Mouse (Mus musculus) lung, postnatal 10 days (tissue): ENCODE measurements at regions not wholly inside any gene's neighbourhood (a gene's known extent, or its start where the extent isn't known, plus 50 kb on each side); places are given as distances from the start of the nearest gene placed in this dataset.

Experiments
- DNase-seq: peaks from one replicate; pipeline ENCODE4 v3.0.0; 2021

GRCm38 (mm10) chr13:116619105-116619504 is 309.6 kb upstream of the Isl1 start:
- no peak for DNase-seq

- no peak for DNase-seq
Observed at GRCm38 (mm10) chr13:116596346-116596745, 286.9 kb upstream of the Isl1 start.

- no peak for DNase-seq
Observed at GRCm38 (mm10) chr13:116595512-116595911, 286.0 kb upstream of the Isl1 start.

GRCm38 (mm10) chr13:116575958-116576335 is 266.5 kb upstream of the Isl1 start:
- DNase-seq: no peak

DNA sequence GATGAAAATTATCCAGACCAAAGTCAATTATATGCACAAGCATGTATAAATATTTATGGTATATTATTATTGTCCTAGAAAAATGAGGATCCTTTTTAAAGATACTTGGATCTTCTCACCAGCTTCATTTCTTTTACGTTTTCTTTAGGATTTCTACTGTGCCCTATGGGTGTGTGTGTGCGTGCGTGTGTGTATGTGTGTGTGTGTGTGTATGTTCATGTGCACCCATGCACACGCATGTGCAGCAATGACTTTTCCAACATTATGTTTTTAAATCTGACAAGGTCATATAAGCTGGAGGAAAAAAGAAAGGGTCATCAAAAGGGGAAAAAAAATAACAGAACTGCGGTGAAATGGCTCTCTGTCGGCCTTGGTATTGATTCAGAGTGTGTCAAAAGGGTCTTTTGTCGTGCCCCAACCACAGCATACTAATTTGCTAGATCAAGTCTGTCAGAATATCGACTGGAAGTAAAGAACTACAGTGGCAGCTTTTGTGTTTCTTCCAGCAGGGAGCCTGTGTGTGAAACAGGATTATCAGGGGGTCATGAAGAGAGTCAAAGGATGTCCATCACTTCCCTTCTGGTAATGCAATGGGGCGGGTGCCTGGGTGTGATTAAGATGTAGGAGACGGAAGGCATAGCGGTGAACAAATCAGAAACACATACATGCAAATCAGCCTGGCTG is 265.9 kb upstream of the Isl1 start:
- no peak for DNase-seq

DNA sequence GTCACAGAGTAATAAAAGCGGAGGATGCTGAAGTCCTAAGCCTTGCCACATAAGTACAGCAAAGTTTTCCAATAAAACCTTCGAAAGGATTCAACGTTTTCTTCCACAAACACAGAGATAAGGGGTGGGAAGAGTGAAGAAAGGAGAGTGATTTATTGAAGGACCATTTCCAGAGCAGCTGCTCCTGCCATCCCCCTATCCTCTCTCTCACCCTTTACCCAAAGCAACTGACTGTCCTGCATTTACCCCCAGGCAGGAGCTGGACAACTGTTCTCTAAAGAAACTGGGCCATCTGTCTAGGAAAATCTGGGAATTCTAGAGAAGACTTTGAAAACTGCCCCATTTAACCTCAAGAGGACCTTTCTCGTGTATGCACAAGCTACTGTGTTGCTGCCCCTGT is 245.6 kb upstream of the Isl1 start:
- DNase-seq: no peak

DNA sequence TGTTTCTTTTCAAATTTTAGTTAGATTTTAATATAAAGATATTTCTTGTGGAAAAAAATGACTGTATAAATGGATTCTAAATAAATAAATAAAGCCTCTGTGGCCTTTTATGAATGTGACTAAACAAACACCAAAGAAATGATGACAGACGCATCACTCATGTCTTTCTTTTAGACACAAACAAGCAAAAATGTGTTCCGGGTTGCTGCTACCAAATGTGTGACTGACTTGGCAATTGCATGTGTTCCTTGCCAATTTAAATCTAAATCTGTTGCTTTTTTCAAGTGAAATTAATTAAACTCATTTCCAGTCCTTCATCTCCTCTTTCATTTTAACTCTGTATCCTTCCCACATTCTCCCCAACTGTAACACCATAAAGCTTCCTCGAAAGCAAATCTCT is 225.7 kb upstream of the Isl1 start:
- no peak for DNase-seq

- no peak for DNase-seq
Observed at GRCm38 (mm10) chr13:116533163-116533562, 223.7 kb upstream of the Isl1 start.

GRCm38 (mm10) chr13:116528289-116528688 is 218.8 kb upstream of the Isl1 start:
- DNase-seq: no peak

- no peak for DNase-seq
Observed at GRCm38 (mm10) chr13:116527037-116527436, 217.5 kb upstream of the Isl1 start.

- no peak for DNase-seq
Observed at GRCm38 (mm10) chr13:116523713-116524303, 214.3 kb upstream of the Isl1 start.

DNA sequence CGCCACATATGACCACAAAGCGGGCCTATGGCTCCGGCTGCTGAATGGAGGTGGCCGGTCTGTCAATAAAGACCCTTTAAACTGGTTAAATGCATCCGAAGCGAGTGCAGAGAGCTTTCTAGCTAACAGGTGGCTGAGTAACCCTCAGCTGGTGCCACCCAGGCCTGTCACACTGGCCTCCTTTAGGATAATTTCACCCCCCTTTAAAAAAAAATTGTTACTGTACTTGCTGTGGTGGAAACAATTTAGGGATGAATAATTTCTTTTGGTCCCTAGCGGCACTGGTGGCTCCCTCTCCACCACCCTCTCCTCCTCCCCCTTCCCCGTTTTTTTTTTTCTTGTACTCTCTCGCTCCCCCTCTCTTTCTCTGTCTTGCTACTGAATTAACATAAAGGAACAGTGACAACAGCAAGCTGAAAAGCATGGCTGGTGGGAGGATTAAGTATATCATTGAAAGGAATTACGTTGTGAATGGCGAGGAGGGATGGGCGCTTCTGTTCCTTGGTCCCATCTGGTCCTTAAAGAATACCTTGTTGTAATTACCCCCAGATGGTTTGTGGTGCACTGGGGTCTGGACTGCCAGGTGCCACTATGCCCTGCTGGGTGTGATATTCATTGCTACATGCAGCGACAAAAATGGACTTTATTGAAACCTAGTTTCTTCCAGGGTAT is 205.3 kb upstream of the Isl1 start:
- DNase-seq: no peak

DNA sequence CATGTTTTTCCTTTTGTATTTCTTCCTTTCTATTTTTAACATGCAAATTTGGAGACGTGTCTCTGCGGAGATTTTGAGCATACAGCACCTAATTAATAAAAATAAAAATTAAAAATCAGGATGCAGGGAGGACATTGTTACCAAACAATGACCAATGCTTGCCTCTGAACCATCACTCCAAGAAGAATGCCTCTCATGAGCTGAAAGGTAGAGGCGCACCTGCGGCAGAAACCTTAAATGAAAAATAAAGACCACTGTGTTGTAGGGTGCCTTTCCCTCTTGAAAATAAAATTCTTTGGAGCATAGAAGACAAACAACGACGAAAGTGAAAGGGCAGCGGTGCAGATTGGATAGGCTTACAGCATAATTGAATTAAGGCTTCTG is 204.8 kb upstream of the Isl1 start:
- DNase-seq: no peak

GRCm38 (mm10) chr13:116512398-116512797 is 202.9 kb upstream of the Isl1 start:
- no peak for DNase-seq

GRCm38 (mm10) chr13:116508213-116508811 is 198.8 kb upstream of the Isl1 start:
- no peak for DNase-seq

DNA sequence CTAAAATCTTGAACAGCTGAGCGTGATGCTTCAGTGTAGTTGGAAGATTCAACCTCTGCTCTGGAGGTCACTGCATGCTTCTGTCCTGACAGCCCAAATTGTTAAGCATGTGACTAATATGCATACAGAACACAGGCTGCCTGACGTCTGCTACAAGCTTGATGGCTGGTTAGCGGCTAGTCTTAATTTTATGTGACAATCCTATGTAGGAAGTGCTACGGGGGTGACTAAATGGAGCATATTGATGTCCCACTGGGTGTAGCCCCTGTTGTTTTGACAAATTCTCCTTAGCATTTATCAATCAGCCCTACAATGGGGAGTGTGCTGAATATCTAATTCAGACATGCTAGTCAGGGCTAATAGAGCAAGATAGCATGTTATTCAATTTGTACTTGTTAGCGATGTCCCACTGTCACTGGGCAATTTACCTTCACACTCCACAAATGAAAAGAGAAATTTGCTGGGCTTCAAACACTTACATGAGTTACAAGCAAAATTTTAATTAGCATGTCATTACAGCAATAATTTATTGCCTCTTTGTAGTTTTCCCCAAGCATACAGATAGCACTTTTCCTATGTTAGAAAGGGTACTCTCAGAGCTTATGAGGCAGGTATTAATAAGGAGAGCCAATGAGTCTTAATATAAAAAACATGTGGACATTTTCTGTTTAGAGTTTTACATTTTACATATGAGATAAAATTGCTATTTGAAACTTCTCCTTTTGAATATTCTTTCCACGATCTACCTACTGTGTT is 188.3 kb upstream of the Isl1 start:
- no peak for DNase-seq

DNA sequence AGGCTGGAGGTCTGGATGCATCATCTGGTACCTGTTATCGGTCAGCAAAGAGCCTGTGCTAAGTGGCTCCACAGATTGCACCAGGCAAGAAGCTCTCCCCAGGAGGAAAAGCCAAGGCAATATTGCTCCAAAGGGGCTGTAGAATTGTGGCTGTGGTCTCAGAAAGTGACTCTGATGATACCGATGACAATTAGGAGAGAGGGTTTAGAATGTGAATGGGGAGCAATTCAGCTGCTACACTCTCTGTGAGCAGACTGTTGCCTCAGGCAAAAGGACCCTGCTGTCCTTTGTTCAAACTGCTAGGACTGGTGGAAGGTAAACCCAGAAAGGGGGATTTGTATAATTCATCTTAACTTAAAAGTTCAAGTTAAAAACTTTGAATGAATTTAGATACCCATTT is 186.2 kb upstream of the Isl1 start:
- DNase-seq: no peak

GRCm38 (mm10) chr13:116489420-116489819 is 179.9 kb upstream of the Isl1 start:
- DNase-seq: no peak

DNA sequence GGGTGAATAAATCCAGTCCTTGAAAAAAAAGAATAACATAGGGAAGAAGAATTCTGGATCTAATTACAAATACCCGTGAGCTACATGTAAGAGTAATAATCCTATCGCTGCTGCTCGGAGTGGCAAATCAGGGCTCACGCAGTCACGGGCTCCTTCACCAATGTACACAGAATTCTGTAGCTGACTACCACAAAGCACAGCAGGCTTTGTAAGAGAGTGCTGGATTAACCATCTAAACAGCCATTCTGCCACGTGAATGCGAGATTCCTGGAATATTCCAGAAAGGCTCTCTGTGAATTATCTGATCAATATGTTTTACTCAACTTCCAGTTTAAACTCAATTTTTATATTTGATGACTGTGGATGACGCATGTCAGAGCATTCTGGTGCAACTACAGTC is 165.1 kb upstream of the Isl1 start:
- DNase-seq: no peak

DNA sequence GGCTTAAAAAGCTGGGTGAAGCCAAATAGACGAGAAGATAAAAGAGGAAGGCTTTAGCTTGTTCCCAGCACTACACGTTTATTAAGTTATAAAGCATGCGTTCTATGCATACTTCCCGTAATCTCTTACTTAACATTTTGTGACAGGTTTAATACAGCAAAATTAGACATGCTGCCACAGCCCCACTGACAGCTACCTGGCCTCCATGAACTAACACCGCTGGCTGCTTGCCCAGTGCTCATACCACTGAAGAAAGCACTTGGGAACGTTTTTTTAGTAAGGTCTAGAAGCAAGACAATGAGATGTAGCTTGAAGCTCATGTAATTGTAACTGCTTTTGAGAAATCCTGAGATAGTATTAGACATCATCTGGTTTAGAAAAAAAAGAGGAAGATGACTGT is 152.3 kb upstream of the Isl1 start:
- no peak for DNase-seq

GRCm38 (mm10) chr13:116443165-116443955 is 133.9 kb upstream of the Isl1 start:
- DNase-seq: peak; percentile 26

GRCm38 (mm10) chr13:116417768-116418167 is 108.3 kb upstream of the Isl1 start:
- DNase-seq: no peak

GRCm38 (mm10) chr13:116414473-116414872 is 105.0 kb upstream of the Isl1 start:
- no peak for DNase-seq
